Mouse (Mus musculus) neutrophil, adult 5-6 weeks (primary cell): ENCODE results near the gene Obscn. TPM values are rescaled to one million over a fixed set of nuclear protein-coding genes. Genes with fewer than 3 reads are reported as not detected.

ENCODE experiments used
- ATAC-seq: fragments of 151-379, 151-347 bp; 2 replicates; pipeline ENCODE4 v1.8.0; 2017; ENCODE audit warnings: mild to moderate bottlenecking, moderate TSS enrichment; ENCODE audit not compliant: insufficient number of reproducible peaks, poor library complexity, low FRiP score, severe bottlenecking; ENCODE audit errors: extremely low read depth
- total RNA-seq: library from RNA; stranded (forward); fragments of 200-1000 nt; gene quantifications from 2 replicates; pipeline ENCODE4 v1.2.3, GENCODE M21; 2017

Obscn gene
- total RNA-seq, 1 experiment from 2014 or later = 0.23 TPM

DNA sequence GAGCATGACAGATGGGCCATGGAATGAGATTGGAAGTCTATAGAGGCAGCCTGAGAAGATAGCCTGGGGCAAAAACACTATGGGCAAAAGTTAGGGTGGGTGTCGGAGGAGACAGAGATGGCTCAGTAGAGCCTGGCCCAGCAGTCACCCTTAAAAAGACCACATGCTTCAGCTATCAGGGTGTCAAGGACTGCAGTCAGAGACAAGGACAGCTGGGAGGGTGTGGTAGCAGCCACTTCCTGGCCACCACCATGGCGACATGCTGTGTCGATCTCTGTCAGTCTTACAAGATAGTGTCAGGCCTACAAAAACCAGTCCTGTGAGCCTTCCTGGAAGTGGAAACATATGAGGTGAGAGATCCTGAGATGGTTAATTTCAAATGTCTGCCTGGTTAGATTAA is 53.1 kb downstream of the Obscn start:
- ATAC-seq = no peak

- ATAC-seq = no peak
Observed at GRCm38 (mm10) chr11:59078311-59078710, 57.9 kb downstream of the Obscn start.

DNA sequence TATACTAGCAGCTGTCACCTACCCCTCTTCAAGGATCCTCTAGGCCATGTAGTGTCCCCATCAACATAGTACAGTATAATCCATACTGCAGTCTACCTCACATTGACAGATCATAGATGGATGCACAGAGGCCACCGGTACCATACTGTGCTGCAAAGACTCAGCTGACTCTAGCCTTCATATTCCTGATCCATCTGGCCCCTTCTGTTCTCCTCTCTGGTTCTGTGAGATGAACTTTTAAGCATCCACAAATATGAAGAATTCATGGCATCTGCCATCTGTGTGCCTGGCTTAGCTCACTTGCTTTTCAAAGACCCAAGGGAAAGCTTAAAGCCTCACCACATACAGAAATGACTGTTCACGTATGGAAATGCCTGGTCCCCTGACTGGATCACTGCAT is 65.9 kb downstream of the Obscn start:
- ATAC-seq = no peak

DNA sequence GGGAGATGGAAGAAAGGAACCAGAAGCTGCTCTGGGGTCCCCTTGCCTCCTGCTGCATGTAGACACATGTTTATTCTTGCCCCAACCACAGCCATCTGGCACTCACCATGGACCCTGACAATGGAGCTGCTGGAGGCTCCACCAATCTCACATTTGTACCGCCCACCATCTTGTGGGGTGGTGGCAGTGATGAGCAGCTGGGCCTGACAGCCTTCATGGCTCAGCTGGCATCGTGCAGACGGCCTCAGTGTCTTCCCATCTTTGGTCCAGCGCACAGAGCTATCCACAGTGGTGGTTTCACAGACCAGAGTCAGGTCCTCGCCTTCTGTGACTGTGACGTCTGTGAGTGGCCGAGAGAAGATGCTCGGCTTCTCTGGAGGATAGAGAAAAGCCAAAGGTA is 67.3 kb downstream of the Obscn start:
- ATAC-seq = no peak

GRCm38 (mm10) chr11:59068433-59068832 is 67.8 kb downstream of the Obscn start:
- ATAC-seq = no peak

- no peak for ATAC-seq
Observed at GRCm38 (mm10) chr11:59067921-59068320, 68.3 kb downstream of the Obscn start.

DNA sequence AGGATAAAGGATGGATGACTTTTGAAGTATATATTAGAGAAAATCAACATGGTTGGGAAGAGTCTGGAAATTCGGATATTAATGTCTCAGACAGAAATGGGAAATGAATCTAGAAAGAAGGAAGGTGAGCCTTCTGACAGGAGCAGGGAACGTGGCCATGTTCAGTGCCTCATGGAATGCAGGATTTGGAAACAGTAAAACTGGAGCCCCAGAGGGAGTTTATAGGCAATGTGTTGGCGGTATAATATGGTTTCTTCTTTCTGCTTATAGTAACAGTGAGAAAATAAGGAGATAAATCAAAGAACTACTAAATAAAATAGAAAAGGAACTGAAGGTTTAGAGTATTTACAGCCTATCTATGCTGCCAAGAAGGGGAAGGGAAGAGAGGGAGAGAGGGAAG is 78.2 kb downstream of the Obscn start:
- ATAC-seq = no peak

DNA sequence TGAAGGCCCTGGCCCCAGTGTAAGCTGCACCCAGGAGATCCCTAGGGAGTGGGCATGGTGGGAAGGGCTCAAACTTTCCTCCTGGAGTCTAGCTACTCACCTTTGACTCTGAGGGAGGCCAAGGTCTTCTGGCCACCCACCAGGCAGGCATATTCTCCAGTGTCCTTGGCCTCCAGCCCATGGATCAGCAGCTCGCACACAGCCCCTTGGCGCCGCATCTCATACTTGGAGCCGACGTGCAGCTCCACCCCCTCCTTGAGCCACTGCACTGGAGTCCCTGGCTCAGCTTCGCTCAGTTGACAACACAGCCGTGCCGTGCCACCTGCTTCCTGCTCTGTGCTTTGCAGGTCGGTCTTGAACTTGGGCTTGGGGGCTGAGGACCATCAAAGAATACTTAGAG is 85.2 kb downstream of the Obscn start:
- ATAC-seq = no peak

GRCm38 (mm10) chr11:59044703-59045330 is 91.4 kb downstream of the Obscn start:
- ATAC-seq = no peak

GRCm38 (mm10) chr11:59029003-59029402 is 107.2 kb downstream of the Obscn start:
- no peak for ATAC-seq

DNA sequence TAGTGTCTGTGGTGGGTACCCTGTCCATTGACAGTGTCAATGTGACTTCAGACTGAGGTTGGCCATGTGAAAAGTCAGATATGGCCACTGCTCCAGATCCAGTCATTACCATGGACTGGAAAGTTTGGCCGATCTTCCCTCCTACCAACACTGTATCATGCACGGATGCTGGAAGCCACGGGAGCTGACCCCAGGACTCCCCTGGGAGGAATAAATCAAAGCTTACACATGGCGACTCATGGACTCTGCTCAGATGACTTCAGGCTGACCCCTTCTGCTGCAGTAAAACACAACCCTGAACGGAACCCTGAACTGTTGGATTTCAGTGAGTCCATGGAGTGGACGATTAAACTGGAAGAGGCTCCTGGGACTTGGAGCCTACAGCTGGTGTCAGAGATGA is 109.8 kb downstream of the Obscn start:
- no peak for ATAC-seq

DNA sequence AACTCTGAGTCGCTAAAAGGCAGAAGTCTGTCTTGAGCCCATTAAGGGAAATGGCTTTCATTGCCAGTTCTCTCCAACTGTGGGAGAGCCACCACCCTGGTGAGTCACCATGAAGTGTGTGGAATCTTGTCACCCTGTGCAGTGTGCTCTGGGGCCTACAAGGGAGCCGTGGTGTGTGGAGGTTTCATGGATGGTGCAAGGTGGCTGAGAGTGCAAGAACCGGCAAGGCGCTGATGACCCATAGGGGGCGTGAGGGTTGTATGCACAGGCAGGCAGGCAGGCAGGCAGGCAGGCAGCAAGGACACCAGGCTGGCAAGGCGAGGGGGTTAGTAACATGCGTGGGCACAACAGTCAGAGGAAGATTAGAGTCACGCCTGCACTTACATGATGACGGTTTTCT is 121.2 kb downstream of the Obscn start:
- ATAC-seq = no peak

DNA sequence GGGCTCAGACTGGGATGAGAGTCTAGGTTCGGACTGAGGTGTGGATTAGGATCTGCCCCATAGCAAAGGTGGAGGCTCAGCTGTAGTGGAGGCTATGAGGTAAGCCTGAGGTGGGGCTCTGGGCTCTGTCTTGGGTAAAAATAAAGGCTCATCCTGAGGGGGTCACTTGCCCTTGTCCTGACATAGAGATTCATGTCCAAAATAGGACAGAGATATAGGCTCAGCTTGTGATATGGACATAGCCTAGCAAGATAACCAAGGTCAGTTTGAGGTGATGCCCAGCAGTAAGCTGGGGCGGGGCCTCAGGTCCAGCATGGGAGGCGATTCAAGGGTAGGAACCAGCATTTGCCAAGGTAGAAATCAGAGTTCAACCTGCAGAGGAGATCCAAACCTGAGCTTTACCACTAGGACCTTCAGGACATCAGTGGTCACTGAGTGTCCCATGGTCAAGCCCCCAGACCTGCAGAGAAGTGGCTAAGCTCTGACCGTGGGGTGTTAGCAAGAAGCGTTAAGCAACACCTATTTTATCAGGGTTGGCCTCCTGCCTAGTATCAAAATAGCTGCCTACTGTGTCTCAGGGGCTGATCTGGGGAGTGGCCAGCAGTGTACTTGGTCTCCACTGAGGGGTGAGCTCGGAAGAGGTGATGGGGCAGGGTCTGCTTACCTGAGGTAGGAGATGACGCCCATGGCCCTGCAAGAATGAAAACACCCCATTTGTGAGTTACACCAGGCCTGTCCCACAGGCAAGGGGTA is 133.7 kb downstream of the Obscn start:
- no peak for ATAC-seq

- ATAC-seq = no peak
Observed at GRCm38 (mm10) chr11:59000635-59001034, 135.6 kb downstream of the Obscn start.

- ATAC-seq = no peak
Observed at GRCm38 (mm10) chr11:58999830-59000229, 136.4 kb downstream of the Obscn start.

GRCm38 (mm10) chr11:58999158-58999557 is 137.0 kb downstream of the Obscn start:
- ATAC-seq = no peak

DNA sequence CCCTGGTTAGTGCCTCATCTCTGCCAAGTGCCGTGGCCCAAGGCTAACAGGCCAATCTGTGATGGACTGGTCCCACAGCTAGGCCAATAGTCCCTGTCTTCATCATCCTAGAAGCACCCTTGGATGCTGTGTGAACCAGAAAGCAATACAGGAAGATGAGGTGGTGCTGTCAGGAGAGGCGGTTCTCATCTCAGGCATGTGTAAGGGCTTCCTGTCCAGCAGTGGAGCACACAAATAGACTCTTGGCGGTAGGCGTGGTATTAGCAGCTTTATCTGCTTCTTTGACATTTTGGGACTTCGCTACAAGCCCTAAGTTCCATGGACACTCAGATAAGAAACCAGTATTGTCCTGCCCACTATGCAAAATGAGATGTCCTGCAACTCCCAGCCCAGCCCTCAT is 138.7 kb downstream of the Obscn start:
- ATAC-seq = no peak

DNA sequence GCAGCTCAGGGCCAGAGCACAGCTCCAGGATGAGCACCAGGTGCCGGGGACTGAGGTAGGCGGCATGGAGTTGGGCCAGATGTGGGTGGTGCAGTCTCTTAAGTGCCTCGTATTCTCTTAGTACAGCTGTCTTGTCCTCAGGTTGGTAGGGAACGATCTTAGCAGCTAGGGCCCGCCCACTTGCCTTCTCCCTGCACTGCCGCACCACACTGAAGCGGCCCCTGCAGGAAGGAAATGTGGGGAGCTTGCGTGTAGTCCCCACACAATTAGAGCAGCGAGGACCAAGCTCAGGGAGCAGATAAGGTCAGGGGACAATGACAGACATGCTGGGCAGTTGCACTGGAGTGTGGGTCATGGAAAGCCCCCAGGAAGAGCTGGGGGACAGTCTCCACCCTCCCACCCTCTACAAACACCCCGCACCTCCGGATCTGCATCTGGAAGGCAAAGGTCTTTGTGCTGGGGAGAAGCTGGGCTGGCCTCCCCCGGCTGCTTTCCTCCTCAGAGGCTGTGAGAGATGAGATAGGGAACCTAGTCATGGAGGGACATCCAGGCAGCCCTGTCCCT is 140.3 kb downstream of the Obscn start:
- peak; percentile 14; the same call in 1 of the 2 replicates for ATAC-seq

GRCm38 (mm10) chr11:58995061-58995806 is 141.0 kb downstream of the Obscn start:
- no peak for ATAC-seq
